Mouse (Mus musculus) lung, postnatal 36 days (tissue): ENCODE data around the gene Orai2.

Experiments
- DNase-seq: peaks from one replicate; pipeline ENCODE4 v3.0.0; 2022; ENCODE audit warnings: mixed read lengths

Gene Orai2

GRCm38 (mm10) chr5:136172939-136173338 is 2.4 kb upstream of the Orai2 start:
- DNase-seq: no peak

GRCm38 (mm10) chr5:136171363-136172341 is 1.1 kb upstream of the Orai2 start:
- peak; percentile 69 for DNase-seq

DNA sequence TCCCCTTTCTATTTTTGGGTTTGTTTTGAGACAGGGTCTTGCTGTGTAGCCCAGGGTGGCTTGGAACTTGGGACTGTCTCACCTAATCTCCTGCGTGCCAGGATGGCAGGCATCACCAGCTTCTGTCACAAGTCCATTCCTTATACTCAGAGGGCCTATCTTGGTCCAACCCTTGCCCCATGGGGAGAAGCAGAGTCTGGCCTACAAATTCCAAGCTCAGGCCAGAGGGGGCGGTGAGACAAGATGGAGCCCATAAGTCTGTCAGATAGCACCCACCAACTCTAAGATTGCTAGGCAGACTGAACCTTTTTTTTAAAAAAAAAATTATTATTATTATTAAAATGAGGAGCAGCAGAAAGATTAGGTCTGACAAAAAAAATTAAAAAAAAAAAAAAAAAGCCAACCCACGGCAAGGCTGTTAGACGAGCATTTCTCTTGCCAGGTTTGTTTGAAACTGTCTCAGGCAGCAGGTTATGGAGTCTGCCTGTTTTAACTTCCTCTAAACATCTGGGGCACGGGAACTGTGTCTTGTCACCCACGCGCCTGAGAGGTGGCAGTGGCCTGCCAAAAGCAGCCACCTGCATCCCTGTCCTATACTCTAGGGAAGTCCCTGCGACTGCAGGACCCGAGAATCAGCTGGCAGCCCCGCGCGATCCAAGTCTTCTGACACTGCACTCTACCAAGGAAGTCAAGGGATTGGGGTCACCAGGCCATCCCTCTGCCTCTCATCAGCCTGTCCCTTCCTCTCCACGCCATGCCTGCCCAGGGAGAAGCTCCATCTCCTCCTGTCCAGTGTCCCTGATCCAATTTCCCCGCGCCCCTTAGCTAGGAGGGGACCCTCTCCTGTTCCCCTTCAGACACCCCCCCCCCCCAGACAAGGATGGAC is 644 bp downstream of the Orai2 start:
- peak; percentile 58 for DNase-seq

- DNase-seq: no peak
These were observed 2.4 kb downstream of the Orai2 start for GRCm38 (mm10) chr5:136168071-136168470.

DNA sequence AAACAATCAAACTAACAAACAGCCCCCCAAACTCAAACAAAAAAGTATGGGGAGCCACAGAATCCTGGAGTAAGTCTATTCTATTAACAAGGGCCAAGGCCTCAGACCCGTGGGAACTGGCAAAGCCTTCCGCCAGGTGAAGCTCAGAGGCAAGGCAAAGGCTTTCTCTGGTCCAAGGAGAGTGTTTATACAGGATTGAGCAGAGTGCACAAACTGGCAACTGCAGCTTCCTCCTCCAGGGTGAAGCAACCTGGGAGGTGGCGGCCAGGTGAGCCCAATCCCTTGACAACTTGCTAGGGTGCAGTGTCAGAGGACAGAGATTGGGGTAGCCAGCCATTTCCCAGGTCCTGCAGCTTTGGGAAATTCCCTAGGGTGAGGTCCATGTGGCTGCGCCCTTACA is 3.2 kb downstream of the Orai2 start:
- peak; percentile 50 for DNase-seq

DNA sequence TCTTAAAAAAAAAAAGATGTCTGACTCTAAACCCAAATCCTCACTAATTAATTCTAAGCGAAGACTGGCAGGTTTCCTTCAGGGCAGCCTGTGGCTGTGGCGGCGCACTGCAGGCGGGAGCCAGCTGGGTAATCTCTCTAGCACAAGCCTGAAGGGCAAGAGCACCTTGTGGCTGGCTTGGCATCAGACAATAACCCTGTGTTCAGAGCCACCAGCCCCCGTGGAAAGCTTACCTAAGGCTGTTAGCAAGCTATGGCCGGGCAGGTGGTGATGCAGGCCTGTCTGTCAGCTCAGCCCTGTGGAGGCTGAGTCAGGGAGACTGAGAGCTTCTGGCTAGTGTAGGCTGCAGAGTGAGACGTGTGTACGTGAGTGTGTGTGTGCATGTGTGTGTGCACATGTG is 5.3 kb downstream of the Orai2 start:
- DNase-seq: no peak

DNA sequence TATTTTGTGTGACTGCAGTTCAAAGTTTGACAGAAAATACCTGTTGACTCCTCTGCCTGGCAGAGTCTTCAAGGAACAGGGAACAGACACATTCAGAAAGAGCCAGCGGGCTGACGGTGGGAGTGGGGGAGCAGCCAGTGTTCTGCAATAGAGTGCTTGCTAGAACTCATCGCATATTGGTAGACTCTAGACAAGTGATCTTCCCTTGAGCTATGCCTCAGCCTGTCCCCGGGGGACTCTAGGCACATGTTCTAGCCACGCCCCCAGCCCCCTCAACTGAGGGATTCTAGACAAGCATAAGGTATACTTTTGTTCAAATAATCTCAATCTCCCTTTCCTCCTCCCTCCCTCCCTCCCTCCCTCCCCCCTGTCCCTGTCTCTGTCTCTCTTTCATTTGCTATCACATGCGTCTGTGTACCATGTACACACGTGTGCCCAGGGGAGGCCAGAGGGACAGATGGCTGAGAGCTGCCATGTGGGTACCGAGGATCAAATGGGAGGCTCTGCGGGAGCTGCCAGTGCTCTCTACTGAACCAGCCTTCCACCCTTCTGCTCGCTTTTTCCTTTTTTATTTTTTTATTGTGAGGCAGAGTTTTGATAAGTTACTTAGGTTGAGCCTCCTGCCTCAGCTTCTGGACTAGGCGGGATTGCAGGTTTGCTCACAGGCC is 6.6 kb downstream of the Orai2 start:
- no peak for DNase-seq

DNA sequence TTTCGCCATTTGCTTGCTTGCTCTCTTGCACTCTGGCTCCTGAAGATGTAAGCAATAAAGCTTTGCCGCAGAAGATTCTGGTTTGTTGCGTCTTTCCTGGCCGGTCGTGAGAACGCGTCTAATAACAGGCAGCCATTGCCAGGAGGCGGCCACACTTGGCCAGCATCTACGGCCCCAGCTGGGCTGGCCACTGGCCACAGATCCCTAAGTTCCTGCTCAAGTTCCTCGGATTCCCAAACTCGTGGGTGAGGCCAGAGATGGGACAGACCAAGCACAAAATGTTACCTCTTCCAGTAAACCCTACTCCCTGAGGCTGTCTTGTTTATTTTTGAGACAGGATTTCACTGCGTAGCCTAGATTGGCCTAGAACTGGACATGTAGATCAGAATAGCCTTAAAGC is 10.4 kb downstream of the Orai2 start:
- DNase-seq: peak; percentile 66

DNA sequence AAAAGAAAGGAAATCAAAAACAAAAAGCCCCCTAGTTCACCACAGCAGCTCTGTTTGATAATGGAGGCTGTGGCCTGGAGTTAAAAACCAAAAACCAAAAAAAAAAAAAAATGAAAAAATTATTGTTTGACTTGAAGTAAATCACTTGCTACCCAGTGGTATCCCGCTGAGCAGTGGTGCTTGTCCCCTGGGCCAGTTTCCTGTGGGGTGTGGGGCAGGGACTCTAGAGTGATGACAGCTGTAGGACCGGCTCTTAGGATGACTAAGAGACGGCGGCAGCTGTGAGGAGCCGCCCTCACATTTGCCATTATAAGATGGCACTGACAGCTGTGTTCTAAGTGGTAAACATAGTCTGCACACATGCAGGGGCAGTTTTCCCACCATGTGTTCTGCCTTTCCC is 15.1 kb downstream of the Orai2 start:
- DNase-seq: peak; percentile 38

- peak; percentile 40 for DNase-seq
These were observed 18.1 kb downstream of the Orai2 start for GRCm38 (mm10) chr5:136152365-136152764.

DNA sequence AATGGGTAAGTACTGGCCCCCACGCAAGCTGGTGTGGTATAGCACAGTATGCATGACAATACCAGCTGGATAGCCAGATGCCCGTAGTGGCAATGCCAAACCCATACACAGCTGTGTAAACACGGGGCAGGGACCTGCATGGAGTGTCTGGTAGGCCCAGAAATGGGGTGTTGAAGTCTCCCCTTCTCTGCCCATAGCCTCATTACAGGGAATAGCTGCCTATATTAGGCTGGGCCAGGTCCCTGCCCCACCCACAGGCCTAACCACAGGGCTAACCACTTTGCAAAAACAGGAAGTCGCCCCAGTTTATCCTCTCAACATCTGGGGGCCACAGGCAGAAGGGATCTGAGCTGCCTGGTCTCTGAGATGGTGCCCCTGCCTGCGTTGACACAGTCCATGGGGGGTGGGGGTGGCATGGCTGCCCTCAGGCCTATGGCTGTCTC is 21.4 kb downstream of the Orai2 start:
- peak; percentile 25 for DNase-seq

GRCm38 (mm10) chr5:136147704-136148103 is 22.8 kb downstream of the Orai2 start:
- no peak for DNase-seq

- DNase-seq: peak; percentile 32
These were observed 23.6 kb downstream of the Orai2 start for GRCm38 (mm10) chr5:136146936-136147335.

- peak; percentile 33 for DNase-seq
These were observed 25.7 kb downstream of the Orai2 start for GRCm38 (mm10) chr5:136144606-136145430.

DNA sequence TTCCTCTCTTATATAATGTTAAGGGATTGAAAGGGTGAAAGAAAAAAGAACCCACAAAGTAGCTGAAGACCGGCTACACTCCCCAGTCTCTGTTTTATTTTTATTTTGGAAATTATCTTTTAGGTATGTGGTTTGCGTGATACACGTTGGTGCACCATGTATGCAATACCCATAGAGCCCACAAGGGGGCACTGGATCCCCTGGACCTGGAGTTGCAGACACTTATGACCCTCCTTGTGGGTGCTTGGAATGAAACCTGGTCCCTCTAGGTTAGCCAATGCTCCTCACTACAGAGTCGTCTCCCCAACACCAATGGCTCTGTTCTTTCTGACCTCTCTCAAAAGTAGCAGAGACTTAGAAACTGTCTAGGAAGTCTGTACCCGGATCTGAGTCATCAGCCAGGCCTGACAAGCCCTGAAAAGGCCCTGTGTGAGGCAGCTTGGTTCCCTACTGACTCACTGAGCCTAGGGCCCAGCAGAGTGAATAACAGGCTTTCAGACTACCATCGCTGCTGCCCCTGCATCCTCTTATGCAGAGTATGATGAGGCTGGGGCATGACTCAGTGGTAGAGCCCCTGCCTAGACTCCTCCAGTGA is 27.3 kb downstream of the Orai2 start:
- no peak for DNase-seq

DNA sequence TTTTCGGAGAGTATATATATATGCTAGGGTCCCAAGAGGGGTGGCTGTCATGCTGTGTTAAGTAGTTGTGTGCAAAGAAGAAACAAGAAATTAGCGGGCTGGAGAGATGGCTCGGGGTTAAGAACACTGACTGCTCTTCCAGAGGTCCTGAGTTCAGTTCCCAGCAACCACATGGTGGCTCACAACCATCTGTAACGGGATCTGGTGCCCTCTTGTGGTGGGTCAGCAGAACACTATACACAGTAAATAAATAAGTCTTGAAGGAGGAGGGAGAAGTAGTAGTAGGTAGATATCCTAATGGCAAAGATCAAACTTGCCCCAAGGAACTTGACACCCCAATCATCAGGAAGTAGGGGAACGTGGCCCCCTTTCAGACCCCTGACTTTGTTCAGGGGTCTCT is 27.8 kb downstream of the Orai2 start:
- DNase-seq: no peak

DNA sequence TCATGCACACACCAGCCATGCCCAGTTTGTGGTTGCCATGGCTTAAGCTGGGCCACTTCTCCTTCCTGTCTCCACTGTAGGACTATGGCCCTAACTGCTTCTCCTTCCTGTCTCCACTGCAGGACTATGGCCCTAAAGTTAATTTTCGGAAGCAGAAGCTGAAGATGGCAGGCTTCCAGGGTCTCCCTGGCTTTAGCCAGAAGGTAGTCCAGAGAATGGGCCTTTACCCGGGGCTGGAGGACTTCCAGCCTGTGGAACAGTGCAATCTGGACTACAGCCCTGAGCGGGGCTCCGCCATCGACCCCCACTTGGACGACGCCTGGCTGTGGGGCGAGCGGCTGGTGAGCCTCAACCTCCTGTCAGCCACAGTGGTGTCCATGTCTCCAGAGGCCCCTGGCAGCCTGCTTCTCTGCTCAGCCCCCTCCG is 30.4 kb downstream of the Orai2 start:
- peak; percentile 23 for DNase-seq

GRCm38 (mm10) chr5:136139393-136139792 is 31.1 kb downstream of the Orai2 start:
- no peak for DNase-seq

DNA sequence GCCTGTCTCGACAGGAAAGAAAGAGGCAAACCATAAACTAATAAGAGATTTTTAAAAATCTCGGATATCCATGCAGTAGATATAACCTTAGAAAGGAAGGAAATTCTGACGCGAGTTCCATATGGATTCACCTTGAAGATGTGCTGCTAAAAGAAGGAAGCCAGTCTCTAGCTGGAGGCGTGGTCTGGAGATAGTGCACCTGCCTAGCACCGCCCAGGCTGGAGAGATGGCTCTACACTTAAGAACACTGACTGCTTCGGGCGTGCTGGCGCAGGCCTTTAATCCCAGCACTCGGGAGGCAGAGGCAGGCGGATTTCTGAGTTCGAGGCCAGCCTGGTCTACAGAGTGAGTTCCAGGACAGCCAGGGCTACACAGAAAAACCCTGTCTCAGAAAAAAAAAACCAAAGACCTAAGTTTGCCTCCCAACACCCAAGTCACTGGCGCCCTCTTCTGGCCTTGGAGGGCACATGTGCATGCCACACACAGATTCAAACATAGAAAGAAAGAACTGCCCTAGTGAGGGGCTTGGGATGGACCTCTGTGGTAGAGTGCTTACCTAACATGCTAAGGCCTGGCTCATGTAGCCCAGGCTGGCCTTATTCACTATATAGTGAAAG is 32.7 kb downstream of the Orai2 start:
- DNase-seq: peak; percentile 70

- DNase-seq: no peak
These were observed 34.1 kb downstream of the Orai2 start for GRCm38 (mm10) chr5:136136292-136136990.
